Mouse (Mus musculus) ovary, adult 10 weeks (tissue): ENCODE measurements around the gene Egf. TPM values are rescaled to one million over a fixed set of nuclear protein-coding genes. Genes with fewer than 3 reads are reported as not detected.

ENCODE experiments used
- polyA plus RNA-seq: library from polyadenylated mRNA; stranded (reverse); fragments of 350-450 nt; fragmentation: Illumina TruSeq; extraction: RNeasy Lipid Tissue Mini Kit (QIAGEN cat#74804); gene quantifications from one replicate; pipeline ENCODE4 v1.2.3, GENCODE M21; 2014

The Egf gene
- 1.7 TPM for polyA plus RNA-seq

GRCm38 (mm10) chr3:129754650-129755604, at the start of gene Egf:
Egf (minus strand) TSS chr3:129755316.

DNA sequence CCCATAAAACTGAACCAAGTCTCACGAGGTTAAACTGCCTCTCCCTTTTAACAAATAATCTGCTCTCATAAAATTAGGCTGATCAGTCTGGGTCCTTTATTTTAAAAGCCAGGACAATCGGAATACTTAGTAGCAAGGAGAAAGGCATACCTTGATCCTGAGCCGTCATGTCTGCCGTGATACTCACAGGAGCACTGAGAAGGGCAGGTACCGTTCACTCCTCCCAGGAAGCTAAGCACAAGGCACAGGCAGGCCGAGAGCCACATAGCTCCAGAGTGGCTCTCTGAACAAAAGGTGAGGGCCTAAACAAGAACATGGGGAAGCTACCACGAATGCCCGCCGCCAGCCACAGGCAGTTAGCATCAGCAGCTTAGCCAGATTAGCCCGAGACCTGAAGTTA, 48.6 kb upstream of the Egf start, which contains the start of gene Lrit3:
Gene Lrit3 (minus strand): TSS at position 266 of the 400 bp plus-strand sequence.

Other genes with a start within 250 kb of the Egf start
- 115 TPM for gene Elovl6, start 223.0 kb downstream of the Egf start, polyA plus RNA-seq
- gene Lrit3, start 48.7 kb upstream of the Egf start, polyA plus RNA-seq, result not detected
- gene Rrh, start 67.3 kb upstream of the Egf start, polyA plus RNA-seq, result 0.34 TPM
- gene Gar1, start 76.1 kb upstream of the Egf start, polyA plus RNA-seq, result 110 TPM
- 4.7 TPM for gene Cfi, start 80.6 kb upstream of the Egf start, polyA plus RNA-seq
- 24.2 TPM for gene Pla2g12a, start 123.3 kb upstream of the Egf start, polyA plus RNA-seq
- gene Casp6, start 146.1 kb upstream of the Egf start, polyA plus RNA-seq, result 81.4 TPM
- 3.0 TPM for gene Mcub, start 214.9 kb upstream of the Egf start, polyA plus RNA-seq